ENCODE assay signal across 22 mouse cellular contexts in genomic region chr19:32070340-32070739, GRCm38 (mm10). TPM values are rescaled to one million over a fixed set of nuclear protein-coding genes. Genes with fewer than 3 reads are reported as not detected.
DNase-seq lines count a peak whose midpoint lies in the region; TF ChIP-seq lines count a peak whose summit lies in the region.
"Had no signal": no experiment of that assay in that cellular context is flagged by ENCODE, and none has a peak within 500 bp of the region (broad histone marks: within the 10 kb centered on the region; RNA-seq: fewer than 3 reads in every experiment).

No protein-coding gene starts in this region.

- H3K79me2 ChIP-seq in C2C12 (ENCODE audit: control insufficient read depth, insufficient read depth) (no peaks in the 10 kb centered on the region), MEL (ENCODE audit: control insufficient read depth, insufficient read depth, low read length, poor library complexity) (no peaks in the 10 kb centered on the region)

- H3K4me3 ChIP-seq in C2C12 (ENCODE audit: insufficient read depth, poor library complexity, severe bottlenecking) (no peak overlapping the region), MEL (ENCODE audit: control insufficient read depth in 1 of 2, insufficient read depth in 1 of 2, low read depth in 2 of 2, low read length in 2 of 2) (no peak overlapping the region)

- TF ChIP-seq CTCF in C2C12 (IDR thresholded peaks at IDR 0.05; ENCODE audit: control insufficient read depth, insufficient read depth, insufficient read length) (no peak), MEL (IDR thresholded peaks at IDR 0.05 in 2 of 3, conservative IDR thresholded peaks at IDR 0.05 in 1 of 3; ENCODE audit: control insufficient read depth in 1 of 3, insufficient read depth in 1 of 3, low read depth in 2 of 3, low read length in 3 of 3, poor library complexity in 1 of 3, severe bottlenecking in 1 of 3) (no peak)

- H3K79me3 ChIP-seq in C2C12 (ENCODE audit: low read depth), result no peaks in the 10 kb centered on the region

- TF ChIP-seq EP300 in MEL (IDR thresholded peaks at IDR 0.05; ENCODE audit: low read depth in 1 of 2, low read length in 2 of 2), result no peak; a peak in 1 of 4 replicates

- no peak overlapping the region for H3K9ac ChIP-seq in MEL (ENCODE audit: control insufficient read depth, low read depth, low read length, poor library complexity, severe bottlenecking)

- no peak overlapping the region for H3K27ac ChIP-seq in MEL (ENCODE audit: control insufficient read depth, low read depth, low read length)

- H3K36me3 ChIP-seq in C2C12 (ENCODE audit: control insufficient read depth, insufficient read depth), result no peaks in the 10 kb centered on the region
- no peaks in the 10 kb centered on the region for H3K36me3 ChIP-seq in MEL (ENCODE audit: control insufficient read depth in 1 of 2, insufficient read depth in 2 of 2, low read length in 2 of 2)
- H3K36me3 ChIP-seq: G1E had no signal

- no peaks in the 10 kb centered on the region for H3K9me3 ChIP-seq in MEL (replicated peaks; ENCODE audit: insufficient read depth, low read length)
- H3K9me3 ChIP-seq: G1E had no signal

- H3K4me1 ChIP-seq in MEL (ENCODE audit: control insufficient read depth in 1 of 2, insufficient read depth in 2 of 2, low read length in 2 of 2), result no peaks in the 10 kb centered on the region

- no peak for TF ChIP-seq RAD21 in MEL (IDR thresholded peaks at IDR 0.05; ENCODE audit: low read depth, low read length)

- H3K27me3 ChIP-seq in C2C12 (ENCODE audit: control insufficient read depth, insufficient read depth, insufficient read length), result no peaks in the 10 kb centered on the region
- H3K27me3 ChIP-seq in MEL (ENCODE audit: control insufficient read depth in 1 of 2, insufficient read depth in 2 of 2, low read length in 2 of 2), result no peaks in the 10 kb centered on the region
- H3K27me3 ChIP-seq: CH12.LX, Patski had no signal

- TF ChIP-seq POLR2A in MEL (IDR thresholded peaks at IDR 0.05; ENCODE audit: control insufficient read depth in 1 of 2, insufficient read depth in 1 of 2, low read depth in 1 of 2, low read length in 2 of 2, poor library complexity in 1 of 2), result no peak

- H3ac ChIP-seq in C2C12 (ENCODE audit: control insufficient read depth, insufficient read length, low read depth), result no peak overlapping the region

- DNase-seq in 3T3-L1 (ENCODE audit: low read depth, low spot score) (peak; percentile 35), 416B (ENCODE audit: low read depth) (peak; percentile 68), MEL (ENCODE audit: low read depth, low spot score) (no peak)
- DNase-seq in cerebellum, postnatal 14 days, result no peak
- DNase-seq in layer of hippocampus, adult 11-12 months (ENCODE audit: low spot score), result no peak
- no peak for DNase-seq in thymus, postnatal 4 days
- DNase-seq in spleen, postnatal 36 days (ENCODE audit: low spot score in 2 of 2), result no peak
- DNase-seq: adrenal gland, adult 8-10 months; adrenal gland, postnatal 10 days; adrenal gland, postnatal 14 days; adrenal gland, postnatal 25 days; B cell, adult 2 months; cerebellum, adult 11 months; cerebellum, adult 11-12 months; cerebellum, adult 18-20 months; cerebellum, adult 2 months; cerebellum, adult 8-10 months; cerebellum, adult 9-10 months had no signal

TF ChIP-seq in C2C12, 6 proteins besides CTCF, POLR2A, EP300 and RAD21:
- TF ChIP-seq MAX (IDR thresholded peaks at IDR 0.05), result no peak
- TF ChIP-seq FOSL1 (IDR thresholded peaks at IDR 0.05; ENCODE audit: insufficient read depth, low read length, poor library complexity, severe bottlenecking), result peak; percentile 62

TF ChIP-seq in MEL, 35 proteins besides CTCF, POLR2A, EP300 and RAD21:
- TF ChIP-seq HCFC1 (IDR thresholded peaks at IDR 0.05; ENCODE audit: low read depth, low read length) (no peak), ZMIZ1 (IDR thresholded peaks at IDR 0.05; ENCODE audit: low read depth, low read length) (no peak), GATA1 (IDR thresholded peaks at IDR 0.05; ENCODE audit: low read depth, low read length) (0 out of 2 replicates have a peak, but pooled peaks have one; percentile 22), ZNF384 (IDR thresholded peaks at IDR 0.05; ENCODE audit: low read depth, low read length) (no peak), MXI1 (IDR thresholded peaks at IDR 0.05; ENCODE audit: low read depth, low read length) (no peak), RCOR1 (IDR thresholded peaks at IDR 0.05; ENCODE audit: low read depth, low read length) (peak; percentile 84)

RNA-seq across cellular contexts. Expression of gene Asah2, which starts 37.7 kb away (rescaled TPM):
- polyA plus RNA-seq in C2C12 (2012; fragmentation: generic; extraction: Trizol), result 0.61 TPM
- total RNA-seq in MEL (2012; rRNA removed), result 0.58 and 0.62 TPM in 2 replicates
- polyA plus RNA-seq in MEL (2012; ENCODE audit: insufficient read depth in 1 of 2, insufficient read length in 2 of 2, low read depth in 1 of 2, low replicate concordance in 2 of 2, missing spikeins in 1 of 2), result 1 to 10 TPM in 1 of 2 experiments, not detected in 1; 1.3 TPM

Comparison
In these comparisons a context has a peak if more than half of its experiments do, and no peak if none do; other contexts are left out.
1. DNase-seq: peak in 3T3-L1 (single experiment) and 416B (single experiment); none in MEL (single experiment), cerebellum, postnatal 14 days (0 of 2), layer of hippocampus, adult 11-12 months (single experiment), thymus, postnatal 4 days (single experiment) and spleen, postnatal 36 days (0 of 2).